Mouse (Mus musculus): ENCODE measurements around the gene Rasip1.

The Rasip1 gene

DNA sequence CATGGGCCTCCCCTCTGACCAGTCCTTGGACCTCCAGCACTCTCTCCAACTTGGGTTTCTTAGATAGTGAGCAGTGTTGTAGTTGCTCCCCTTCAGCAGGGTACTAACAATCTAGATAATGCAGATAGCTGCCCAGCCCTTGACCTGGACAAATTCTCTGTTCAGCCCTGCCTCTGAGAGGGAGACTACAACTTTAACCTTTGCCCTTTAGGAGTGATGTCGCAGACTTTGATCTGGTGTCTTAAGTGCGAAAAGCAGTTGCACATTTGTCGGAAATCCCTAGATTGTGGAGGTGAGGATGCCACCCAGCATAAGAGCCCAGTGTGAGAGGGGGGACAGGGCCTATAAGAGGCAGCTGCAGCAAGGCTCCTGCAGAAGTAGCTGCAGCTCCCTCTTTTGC, 2.6 kb upstream of the Rasip1 start:
- DNase-seq (ENCODE audit: low read depth): no peak

DNA sequence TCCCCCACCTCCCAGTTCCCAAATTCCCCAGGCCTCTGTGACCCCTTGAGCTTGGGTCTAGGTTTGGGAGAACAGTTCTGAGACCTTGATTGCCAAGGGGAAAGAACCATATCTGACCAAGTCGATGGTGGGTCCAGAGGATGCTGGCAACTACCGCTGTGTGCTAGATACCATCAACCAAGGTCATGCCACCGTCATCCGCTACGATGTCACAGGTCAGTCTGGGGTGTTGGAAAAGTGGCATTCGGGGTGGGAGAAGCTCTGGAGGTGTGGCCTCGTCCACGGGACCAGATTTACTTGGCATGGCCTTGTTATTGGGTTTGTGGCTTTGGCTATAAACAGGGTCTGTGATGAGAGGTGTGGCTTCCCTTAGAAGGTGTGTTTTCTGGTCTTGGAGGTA, 1.8 kb upstream of the Rasip1 start:
- no peak for DNase-seq (ENCODE audit: low read depth)

DNA sequence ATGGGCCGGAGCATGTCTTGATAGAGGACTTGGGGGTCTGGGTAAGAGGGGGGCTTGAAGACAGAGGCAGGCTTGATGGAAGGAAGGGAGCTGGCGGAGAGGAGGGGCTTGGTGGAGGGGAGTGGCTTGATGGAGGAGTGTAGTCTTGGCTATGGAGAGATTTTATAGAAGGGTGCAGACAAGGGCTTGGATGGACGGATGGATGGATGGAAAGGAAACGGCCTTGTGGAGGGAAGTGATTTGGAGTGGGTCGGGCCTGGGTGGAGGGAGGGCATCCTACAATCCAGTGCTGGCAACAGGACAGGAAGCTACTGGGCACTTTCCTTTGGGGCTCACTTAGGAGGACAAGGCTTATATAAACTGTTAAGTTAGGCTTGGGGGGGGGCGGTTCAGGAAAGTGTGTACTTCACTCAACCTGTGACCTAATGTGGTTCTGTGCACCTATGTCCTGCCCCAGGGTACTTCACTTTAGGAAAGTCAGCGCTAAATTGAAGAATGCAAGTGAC, 664 bp upstream of the Rasip1 start:
- no peak for DNase-seq (ENCODE audit: low read depth)

DNA sequence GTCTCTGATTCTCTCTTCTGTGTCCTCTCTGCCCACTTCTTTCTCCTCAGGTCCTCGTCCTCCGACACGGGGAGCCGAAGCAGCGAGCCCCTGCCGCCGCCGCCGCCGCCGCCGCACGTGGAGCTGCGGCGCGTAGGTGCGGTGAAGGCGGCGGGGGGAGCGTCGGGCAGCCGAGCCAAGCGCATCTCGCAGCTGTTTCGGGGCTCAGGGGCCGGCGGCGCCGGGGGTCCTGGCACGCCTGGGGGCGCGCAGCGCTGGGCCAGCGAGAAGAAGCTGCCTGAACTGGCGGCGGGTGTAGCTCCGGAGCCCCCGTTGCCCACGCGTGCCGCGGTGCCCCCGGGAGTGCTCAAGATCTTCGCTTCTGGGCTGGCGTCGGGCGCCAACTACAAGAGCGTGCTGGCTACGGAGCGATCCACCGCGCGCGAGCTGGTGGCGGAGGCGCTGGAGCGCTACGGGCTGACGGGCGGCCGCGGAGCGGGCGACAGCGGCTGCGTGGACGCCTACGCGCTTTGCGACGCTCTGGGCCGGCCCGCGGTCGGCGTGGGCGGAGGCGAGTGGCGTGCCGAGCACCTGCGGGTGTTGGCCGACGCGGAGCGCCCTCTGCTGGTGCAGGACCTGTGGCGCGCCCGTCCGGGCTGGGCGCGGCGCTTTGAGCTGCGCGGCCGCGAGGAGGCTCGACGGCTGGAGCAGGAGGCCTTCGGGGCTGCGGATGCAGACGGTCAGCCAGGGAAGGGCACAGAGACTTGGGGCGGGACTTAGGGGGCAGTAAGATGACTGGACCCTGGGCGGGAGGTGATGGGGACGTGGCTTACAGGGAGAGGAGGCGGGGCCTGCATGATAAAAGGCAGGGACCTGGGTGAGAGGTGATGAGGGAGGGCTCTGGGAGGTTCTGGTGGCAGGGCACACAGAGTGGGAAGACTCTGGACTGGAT, 1.3 kb downstream of the Rasip1 start:
- DNase-seq (ENCODE audit: low read depth): no peak

DNA sequence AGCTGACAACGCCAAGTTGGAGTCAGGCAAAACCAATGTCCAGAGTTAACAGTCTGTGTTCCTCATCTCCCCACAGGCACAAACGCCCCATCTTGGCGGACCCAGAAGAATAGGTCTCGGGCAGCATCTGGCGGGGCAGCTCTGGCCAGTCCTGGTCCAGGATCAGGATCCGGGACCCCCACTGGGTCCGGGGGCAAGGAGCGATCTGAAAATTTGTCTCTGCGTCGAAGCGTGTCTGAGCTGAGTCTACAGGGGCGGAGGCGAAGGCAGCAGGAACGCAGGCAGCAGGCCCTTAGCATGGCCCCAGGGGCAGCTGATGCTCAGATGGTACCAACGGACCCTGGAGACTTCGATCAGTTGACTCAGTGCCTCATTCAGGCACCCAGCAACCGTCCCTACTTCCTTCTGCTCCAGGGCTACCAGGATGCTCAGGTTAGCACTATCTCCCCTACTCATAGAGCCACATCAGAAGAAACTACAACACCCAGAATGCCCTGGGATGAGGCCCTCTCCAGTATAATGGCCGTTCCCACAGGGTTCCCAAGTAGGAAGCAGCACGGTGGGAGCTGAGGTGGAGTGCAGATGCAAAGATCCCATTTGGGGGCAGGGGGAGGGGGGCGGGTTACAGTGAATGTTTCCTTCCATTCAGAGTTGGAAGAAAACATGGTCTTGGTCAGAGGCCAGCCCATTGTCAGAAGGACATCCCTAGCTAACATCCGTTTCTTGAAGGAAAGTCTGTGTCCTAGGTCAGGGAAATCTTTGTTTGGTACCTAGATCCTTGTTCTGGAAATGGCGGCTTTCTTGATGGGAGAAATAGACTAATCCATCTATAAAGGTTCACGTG, 3.0 kb downstream of the Rasip1 start:
- no peak for DNase-seq (ENCODE audit: low read depth)

DNA sequence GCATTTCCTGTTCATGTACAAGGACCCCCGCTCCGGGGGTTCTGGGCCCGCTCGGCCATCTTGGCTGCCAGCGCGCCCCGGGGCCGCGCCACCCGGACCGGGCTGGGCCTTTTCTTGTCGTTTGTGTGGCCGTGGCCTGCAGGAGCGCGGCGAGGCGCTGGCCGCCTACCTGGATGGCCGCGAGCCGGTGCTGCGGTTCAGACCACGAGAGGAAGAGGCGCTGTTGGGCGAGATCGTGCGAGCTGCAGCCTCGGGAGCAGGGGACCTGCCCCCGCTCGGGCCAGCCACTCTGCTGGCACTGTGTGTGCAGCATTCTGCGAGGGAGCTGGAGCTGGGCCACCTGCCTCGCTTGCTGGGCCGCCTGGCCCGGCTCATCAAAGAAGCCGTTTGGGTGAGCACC, 5.2 kb downstream of the Rasip1 start:
- no peak for DNase-seq (ENCODE audit: low read depth)

DNA sequence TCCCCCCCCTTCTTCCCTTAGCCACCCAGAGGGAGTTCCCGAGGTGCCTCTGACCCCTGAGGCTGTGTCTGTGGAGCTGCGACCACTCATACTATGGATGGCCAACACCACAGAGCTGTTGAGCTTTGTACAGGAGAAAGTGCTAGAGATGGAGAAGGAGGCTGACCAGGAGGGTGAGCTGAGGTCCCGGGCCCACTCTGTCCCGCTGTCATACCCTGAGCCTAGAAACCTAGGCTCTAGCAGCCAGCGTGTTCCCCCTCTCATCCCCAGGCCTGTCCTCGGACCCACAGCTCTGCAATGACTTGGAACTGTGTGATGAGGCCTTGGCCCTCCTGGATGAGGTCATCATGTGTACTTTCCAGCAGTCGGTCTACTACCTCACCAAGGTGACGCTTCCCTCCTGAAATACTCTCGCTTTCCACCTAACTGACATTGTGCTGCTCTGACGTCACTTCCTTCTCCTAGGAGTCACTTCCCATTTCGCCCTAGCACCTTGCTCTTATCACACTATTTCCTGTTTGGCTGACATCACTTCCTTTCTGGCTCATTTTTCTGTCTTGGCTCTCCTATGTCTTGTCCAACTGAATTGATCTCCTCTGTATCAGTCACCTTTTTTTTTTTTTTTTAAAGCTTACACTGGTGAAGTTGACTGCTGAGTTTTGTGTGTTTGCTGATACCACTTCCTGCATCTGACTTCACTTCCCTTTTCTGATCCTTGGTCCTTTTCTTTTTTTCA, 7.8 kb downstream of the Rasip1 start:
- peak; percentile 96 for DNase-seq (ENCODE audit: low read depth)

DNA sequence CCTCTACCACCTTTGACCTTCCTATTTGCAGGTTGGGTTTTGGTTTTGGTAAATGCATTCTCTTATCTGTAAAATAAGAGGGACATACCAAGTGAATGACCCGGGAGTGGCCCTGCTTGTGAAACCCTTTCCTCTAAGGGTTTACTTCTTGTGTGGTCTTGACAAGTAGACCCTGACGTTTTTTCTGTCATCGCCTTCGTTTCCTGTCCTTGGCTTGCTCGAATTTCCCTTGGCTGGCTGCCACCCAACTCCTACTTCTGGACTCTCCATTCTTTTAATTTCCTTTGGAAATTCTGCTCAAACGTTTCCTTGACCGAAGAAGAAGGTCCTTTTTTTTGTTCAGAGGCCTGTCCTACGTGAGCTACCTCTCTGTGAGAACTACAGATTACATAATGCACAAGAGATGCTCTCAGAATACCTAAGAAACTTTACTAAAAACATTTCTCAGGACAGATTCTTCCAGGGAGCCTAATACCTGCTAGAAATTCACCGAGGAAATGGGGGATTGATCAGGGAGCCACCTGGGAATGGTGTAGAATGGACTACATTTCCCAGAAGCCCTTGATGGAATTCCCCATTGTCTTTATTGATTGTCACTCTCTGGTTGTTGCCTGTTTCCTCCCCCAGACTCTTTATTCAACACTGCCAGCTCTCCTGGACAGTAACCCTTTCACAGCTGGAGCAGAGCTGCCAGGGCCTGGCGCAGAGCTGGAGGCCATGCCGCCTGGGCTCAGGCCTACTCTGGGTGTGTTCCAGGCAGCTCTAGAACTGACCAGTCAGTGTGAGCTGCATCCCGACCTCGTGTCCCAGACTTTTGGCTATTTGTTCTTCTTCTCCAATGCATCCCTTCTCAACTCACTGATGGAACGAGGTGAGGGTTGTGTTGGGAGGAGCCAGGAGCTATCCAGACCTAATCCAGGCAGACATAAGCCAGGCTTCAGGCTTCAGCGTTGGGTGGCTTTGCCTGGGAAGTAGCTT, 8.7 kb downstream of the Rasip1 start:
- DNase-seq (ENCODE audit: low read depth): peak; percentile 93

DNA sequence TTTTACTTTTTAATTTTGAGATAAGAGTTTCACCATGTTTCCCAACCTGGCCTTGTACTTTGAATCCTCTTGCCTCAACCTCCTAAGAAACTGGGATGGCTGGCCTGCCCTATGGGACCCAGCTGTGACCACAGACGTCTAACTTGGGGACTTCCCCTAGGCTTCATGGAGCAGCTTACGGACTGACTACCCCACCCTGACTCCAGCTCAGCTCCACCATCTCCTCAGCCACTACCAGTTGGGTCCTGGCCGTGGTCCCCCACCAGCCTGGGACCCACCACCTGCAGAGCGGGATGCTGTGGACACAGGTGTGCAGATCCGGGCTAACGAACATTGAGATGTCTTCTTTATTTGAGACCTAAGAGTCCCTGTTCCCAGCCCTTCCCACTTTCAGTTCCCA, 10.4 kb downstream of the Rasip1 start:
- DNase-seq (ENCODE audit: low read depth): no peak

DNA sequence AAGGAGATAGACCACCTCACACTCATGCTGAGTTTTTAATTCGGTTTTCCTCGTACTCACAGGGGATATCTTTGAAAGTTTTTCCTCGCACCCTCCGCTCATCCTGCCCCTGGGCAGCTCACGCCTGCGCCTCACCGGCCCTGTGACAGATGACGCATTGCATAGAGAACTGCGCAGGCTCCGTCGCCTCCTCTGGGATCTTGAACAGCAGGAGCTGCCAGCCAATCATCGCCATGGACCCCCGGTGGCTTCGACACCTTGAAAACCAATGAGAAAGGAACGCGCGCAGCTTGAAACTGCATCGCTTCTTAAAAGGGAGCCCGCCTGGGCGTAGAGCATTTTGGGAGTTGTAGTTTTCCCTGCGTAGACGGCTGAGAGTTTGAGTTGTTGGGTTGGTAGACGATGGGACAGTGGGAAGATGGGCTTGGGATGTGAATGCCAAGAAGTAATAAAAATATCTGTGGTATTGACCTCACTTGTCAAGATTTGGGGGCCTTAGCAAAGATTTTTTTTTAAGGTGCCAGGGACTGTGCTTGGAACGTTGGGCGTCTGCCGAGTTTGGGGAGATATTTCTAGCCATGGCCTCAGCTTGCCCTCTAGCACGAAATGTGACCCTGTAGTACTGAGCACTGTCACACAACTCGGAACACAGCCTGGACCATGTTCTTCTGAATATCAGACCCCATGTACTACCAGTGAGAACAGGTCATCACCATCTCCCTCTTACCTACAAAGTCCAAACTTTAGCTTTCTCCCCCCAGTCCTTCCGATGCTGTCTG, 11.5 kb downstream of the Rasip1 start:
- DNase-seq (ENCODE audit: low read depth): no peak

DNA sequence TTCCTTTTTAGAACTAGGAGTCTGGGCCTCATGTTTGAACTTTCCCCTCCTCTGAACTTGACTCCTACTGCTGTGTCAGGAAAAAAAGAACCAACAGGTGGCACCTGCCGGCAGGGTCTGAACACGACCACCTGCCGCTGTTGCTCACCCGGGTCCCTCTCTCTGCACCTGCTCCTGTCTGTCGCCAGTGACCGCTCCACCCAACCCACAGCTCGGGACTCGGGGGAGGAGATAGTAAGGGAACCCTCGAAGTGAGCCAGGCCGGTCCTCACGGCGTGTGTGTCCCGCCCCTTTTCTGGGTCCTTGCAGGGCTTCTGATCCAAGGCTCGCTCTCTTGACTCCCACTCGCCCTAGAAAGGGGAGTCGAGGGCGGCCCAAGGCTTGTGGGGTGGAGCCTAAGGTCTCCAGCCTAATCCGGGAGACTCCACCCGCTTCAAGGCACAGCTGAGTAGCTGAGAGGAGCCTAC, 12.3 kb downstream of the Rasip1 start, which contains the start of gene Mamstr:
Mamstr (plus strand) TSS at position 417 of the 467 bp plus-strand sequence.
- DNase-seq (ENCODE audit: low read depth): no peak

DNA sequence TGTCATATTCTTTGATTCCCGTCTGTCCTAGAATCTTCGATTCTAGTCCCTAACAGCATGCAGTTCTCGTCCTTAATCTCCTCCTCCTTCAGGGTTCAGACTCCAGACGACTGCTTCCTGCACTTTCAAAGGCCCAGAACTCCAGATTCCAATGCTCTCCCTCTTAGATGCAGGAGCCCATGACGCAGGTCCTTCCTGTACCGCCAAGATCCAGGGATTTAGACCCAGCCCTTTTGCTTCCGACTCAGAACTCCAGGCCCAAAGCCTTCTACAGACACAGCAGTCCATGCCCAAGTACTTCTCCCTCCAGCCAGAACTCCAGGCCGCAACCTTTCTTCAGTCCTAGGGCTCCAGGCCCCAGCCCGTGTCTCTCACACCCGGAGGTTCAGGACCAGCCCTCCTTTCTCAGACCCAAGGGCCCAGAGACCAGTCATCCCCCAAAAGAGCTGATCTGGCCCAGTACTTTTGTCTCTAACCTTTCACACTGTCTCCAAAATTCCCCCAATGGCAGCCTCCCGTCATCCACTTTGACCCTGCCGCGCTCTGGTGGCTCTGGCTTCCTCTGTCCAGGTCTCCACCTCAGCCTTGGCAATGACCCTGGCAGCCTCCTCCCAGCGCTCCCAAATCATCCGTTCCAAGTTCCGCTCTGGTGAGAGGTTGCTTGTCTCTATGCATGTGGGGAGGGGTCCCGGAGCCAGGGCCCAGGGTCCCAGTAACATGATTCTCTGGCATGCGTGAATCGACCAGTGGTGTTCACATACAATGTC, 13.1 kb downstream of the Rasip1 start:
- DNase-seq (ENCODE audit: low read depth): no peak

DNA sequence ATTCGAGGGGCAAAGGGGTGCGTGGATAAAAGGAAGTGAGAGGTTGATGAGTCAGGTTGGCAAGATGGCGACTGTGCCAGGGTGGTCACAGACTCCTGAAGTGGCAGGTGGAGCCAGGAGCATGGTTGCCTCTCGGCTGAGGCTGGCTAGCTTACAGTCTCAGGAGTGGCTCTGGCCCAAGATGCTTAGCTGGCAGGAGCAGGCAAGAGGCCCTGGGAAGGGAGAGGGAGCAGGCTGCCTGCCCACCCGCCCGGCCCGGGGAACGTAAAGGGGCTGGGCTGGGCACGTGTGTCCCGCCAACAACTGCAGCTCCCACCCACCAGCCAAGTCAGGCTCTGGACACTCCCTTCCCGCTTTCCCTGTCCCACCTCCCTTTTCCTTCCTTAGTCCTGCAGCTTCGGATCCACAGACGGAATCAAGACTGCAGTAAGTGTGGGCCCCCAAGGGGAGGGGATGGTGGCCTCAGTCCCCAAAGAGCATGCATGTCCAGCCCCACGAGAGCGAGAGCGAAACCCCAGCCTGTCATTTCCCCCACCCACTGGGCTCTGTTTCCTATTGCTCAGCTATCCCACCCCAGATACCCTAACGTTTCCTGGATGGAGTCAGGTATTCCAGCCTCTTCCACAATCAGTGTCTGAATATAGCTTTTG, 14.2 kb downstream of the Rasip1 start:
- no peak for DNase-seq (ENCODE audit: low read depth)

DNA sequence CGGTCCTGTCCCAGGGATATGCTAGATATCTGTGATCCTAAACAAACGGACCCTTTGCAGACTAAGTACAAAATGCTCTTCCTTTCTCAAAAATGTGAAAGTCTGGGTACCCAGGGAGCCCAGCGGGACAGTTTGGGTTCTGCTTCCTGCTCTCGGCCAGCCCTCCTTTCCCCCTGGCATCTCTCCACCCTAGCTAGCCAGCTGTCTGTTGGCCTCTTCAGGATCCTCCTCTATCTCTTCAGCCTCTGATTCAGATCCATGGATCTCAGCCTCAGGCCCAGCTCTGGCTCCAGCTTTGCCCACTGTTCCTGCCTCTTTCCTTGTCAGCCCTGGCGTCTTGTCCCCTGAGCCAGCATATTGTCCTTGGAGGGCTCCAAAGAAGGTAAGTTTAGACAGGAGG, 14.8 kb downstream of the Rasip1 start:
- no peak for DNase-seq (ENCODE audit: low read depth)

DNA sequence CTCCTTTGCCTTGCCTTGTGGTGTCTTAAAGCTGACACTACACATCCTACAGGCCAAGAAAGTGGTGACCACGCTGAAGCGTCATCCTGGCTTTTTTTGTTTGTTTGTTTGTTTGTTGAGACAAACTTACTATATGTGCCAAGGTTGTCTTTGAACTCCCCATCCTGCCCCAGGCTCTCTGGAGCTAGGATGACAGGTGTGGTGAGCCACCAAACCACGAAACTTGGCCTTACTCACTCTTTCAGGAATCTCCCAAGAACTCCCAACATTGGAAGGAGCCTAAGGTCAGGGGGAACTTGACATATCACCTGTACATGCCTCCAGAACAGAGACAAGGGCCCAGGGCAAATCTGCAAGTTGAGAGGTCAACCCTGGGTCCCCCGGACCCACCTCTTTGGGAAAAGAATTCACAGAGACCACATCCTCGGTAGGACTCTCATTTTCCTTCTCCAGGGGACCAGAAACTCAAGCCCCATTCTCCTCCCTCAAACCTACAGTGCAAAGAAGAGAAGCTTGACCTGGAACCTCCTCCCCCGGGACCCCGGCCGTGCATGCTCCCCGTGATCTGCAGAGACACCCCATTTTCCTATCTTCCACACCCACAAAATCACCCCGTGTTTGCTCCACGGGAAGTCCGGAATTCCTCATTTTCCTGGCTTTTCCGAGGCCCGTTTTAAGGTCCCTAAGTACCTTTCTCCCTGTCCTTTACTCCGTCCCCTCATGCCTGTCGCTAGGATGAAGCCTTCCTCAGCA, 15.4 kb downstream of the Rasip1 start:
- DNase-seq (ENCODE audit: low read depth): no peak

DNA sequence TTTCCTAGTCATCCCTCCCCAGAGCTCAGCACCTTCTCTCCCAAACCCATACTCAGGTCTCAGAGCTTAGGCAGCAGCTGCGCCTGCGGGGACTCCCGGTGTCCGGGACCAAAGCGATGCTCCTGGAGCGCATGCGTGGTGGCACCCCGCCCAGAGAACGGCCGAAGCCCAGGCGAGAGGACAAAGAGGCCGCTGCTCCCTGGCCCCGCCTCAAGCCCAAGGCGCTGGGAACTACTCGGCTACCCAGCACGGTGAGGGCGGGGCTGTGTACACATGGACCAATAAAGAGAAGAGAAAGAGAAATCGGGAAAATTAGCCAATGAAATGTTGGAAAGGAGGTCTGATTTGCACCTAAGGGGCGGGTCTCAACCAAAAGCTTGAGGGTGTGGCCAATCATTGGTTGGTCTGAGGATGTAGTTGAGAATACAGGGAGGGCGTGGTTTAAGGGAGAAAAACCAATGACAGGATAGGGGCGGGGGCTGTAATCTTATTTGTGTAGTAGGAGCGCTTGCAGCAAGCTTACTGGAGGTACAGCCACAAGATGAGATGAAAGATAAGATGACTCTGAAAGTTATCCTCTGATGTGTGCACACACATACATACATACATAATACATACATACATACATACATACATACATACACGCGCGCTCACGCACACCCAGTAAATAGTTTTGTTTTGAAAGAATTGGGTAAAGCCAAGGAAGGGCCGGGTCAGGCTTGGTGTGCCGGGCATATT, 16.3 kb downstream of the Rasip1 start:
- no peak for DNase-seq (ENCODE audit: low read depth)

DNA sequence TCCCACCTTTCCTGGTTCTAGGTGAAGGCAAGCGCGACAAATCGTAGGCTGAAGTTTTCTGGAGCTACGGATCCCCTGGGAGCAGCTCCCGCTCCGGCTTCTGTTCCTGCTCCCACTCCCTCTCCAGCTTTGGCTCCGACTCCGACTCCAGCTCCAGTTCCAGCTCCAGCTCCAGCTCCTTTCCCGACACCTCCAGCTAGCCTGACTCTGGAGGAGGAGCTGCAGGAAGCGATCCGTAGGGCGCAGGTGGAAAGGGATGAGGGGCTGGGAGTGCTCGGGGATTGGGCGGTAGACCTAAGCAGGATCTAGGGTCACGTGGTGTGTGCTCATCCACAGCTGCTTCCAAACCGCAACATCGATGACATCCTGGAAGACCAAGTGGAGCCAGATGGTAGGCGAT, 16.9 kb downstream of the Rasip1 start:
- DNase-seq (ENCODE audit: low read depth): no peak

All from 416B (cell line).